In genomic region chr9:102547028-102547354, GRCm38 (mm10) we compare ENCODE assay signal across 29 mouse cellular contexts. TPM values are rescaled to one million over a fixed set of nuclear protein-coding genes. Genes with fewer than 3 reads are reported as not detected.
DNase-seq lines count a peak whose midpoint lies in the region; ATAC-seq and TF ChIP-seq lines count a peak whose summit lies in the region.
"Had no signal": no experiment of that assay in that cellular context is flagged by ENCODE, and none has a peak within 500 bp of the region (broad histone marks: within the 10 kb centered on the region; RNA-seq: fewer than 3 reads in every experiment).

No protein-coding gene starts in this region.

- H3K36me3 ChIP-seq in heart, adult 2 months (ENCODE audit: control insufficient read depth, insufficient read depth, low read length), result no peaks in the 10 kb centered on the region
- H3K36me3 ChIP-seq in midbrain, postnatal 0 days (ENCODE audit: insufficient read depth, low read length), result no peaks in the 10 kb centered on the region
- H3K36me3 ChIP-seq: embryonic facial prominence, embryonic 10.5 days; forebrain, embryonic 10.5 days; heart, embryonic 13.5 days; liver, embryonic 13.5 days had no signal

- 77% methylated on average over 7 of the region's 7 CpGs for WGBS in heart, adult 2 months
- WGBS in midbrain, postnatal 0 days, result 14% methylated on average over 7 of the region's 7 CpGs

- no peaks in the 10 kb centered on the region for H3K79me2 ChIP-seq in heart, adult 2 months (replicated peaks; ENCODE audit: control insufficient read depth, insufficient read depth, low read length)

- no peak for TF ChIP-seq EP300 in heart, adult 2 months (IDR thresholded peaks at IDR 0.05; ENCODE audit: insufficient read depth, low read depth, low read length)

- H3K27me3 ChIP-seq in heart, adult 2 months (ENCODE audit: control insufficient read depth, insufficient read depth, low read length), result no peaks in the 10 kb centered on the region
- no peaks in the 10 kb centered on the region for H3K27me3 ChIP-seq in midbrain, postnatal 0 days (ENCODE audit: insufficient read depth, low read length)

- H3K9ac ChIP-seq in heart, adult 2 months (ENCODE audit: low read depth, low read length), result no peak overlapping the region
- no peak overlapping the region for H3K9ac ChIP-seq in midbrain, postnatal 0 days (replicated peaks; ENCODE audit: low read length, poor library complexity, severe bottlenecking)
- H3K9ac ChIP-seq: heart, embryonic 13.5 days; liver, embryonic 13.5 days had no signal

- no peak for TF ChIP-seq CTCF in heart, adult 2 months (IDR thresholded peaks at IDR 0.05)
- no peak for TF ChIP-seq CTCF in brain, embryonic 14.5 days (IDR thresholded peaks at IDR 0.05; ENCODE audit: borderline replicate concordance, extremely low read depth, insufficient read depth, insufficient read length)
- TF ChIP-seq CTCF in midbrain, postnatal 0 days (IDR thresholded peaks at IDR 0.05), result no peak

- no peak overlapping the region for H3K27ac ChIP-seq in heart, adult 2 months
- H3K27ac ChIP-seq in midbrain, postnatal 0 days (ENCODE audit: low read depth, low read length), result peak overlapping the region; percentile 77
- H3K27ac ChIP-seq: embryonic facial prominence, embryonic 10.5 days; forebrain, embryonic 10.5 days; heart, embryonic 13.5 days; left cerebral cortex, adult 2 months; liver, embryonic 13.5 days; stomach, postnatal 0 days had no signal

- TF ChIP-seq POLR2A in heart, adult 2 months (IDR thresholded peaks at IDR 0.05; ENCODE audit: insufficient read depth, low read depth, low read length), result no peak
- TF ChIP-seq POLR2A in brain, embryonic 14.5 days (IDR thresholded peaks at IDR 0.05; ENCODE audit: borderline replicate concordance, extremely low read depth, insufficient read depth, insufficient read length, poor library complexity, severe bottlenecking), result no peak

- DNase-seq in heart, adult 11 months, result peak; percentile 87
- no peak for DNase-seq in heart, adult 2 months
- peak; percentile 10 for DNase-seq in brain, adult 2 months (ENCODE audit: low read depth, low spot score)
- DNase-seq in brain, embryonic 14.5 days (ENCODE audit: low read depth), result peak; percentile 64
- DNase-seq in midbrain, postnatal 0 days (ENCODE audit: low spot score), result no peak
- no peak for DNase-seq in thymus, postnatal 4 days
- DNase-seq in urinary bladder, adult 18-20 months (ENCODE audit: low spot score in 2 of 2), result no peak
- DNase-seq: adrenal gland, adult 8-10 months; cerebellum, adult 8-10 months; gastrocnemius, postnatal 10 days; heart, adult 18-20 months; heart, postnatal 14 days; kidney, adult 18-20 months; kidney, postnatal 4 days; liver, embryonic 13.5 days; lung, adult 2 months; lung, postnatal 14 days; right cerebral cortex, postnatal 14 days; thymus, adult 2 months had no signal

- no peak overlapping the region for H3K4me3 ChIP-seq in heart, adult 2 months
- no peak overlapping the region for H3K4me3 ChIP-seq in midbrain, postnatal 0 days (ENCODE audit: low read depth, low read length)
- H3K4me3 ChIP-seq: embryonic facial prominence, embryonic 10.5 days; forebrain, embryonic 10.5 days; heart, embryonic 13.5 days; left cerebral cortex, adult 2 months; liver, embryonic 13.5 days had no signal

- H3K4me1 ChIP-seq in heart, adult 2 months (ENCODE audit: control insufficient read depth, insufficient read depth, low read length), result peaks cover 1% of the 10 kb centered on the region; the same call in 1 of the 2 replicates
- H3K4me1 ChIP-seq in midbrain, postnatal 0 days (ENCODE audit: insufficient read depth, low read length), result peaks cover 31% of the 10 kb centered on the region
- H3K4me1 ChIP-seq: liver, embryonic 13.5 days had no signal

- H3K4me2 ChIP-seq in midbrain, postnatal 0 days (ENCODE audit: low read depth, low read length, poor library complexity, severe bottlenecking), result no peak overlapping the region
- H3K4me2 ChIP-seq: heart, embryonic 13.5 days; liver, embryonic 13.5 days had no signal

- intact Hi-C loops in heart, adult 2 months (cut with DNase I), result loop anchor here (5.0 to 10.0 kb wide), 3 partner anchors 55 to 1232 kb away; no protein-coding TSS in a partner anchor

- no peaks in the 10 kb centered on the region for H3K9me3 ChIP-seq in midbrain, postnatal 0 days (ENCODE audit: low read length)
- H3K9me3 ChIP-seq: embryonic facial prominence, embryonic 10.5 days; forebrain, embryonic 10.5 days; heart, embryonic 13.5 days; liver, embryonic 13.5 days had no signal

- ATAC-seq in midbrain, postnatal 0 days (ENCODE audit: low FRiP score), result no peak

RNA-seq across cellular contexts. Expression of gene Ky, which starts 41.4 kb away (rescaled TPM):
- 10 to 100 TPM; 11.4 to 12.1 TPM for total RNA-seq in heart, adult 2 months (2021)
- 8.2 and 15.7 TPM in 2 replicates for polyA plus RNA-seq in heart, adult 2 months (2012; rRNA removed)
- polyA plus RNA-seq in brain, embryonic 14.5 days (2012; rRNA removed), result 0.68 and 1.6 TPM in 2 replicates
- 3.7 and 6.5 TPM in 2 replicates for total RNA-seq in midbrain, postnatal 0 days (2014; rRNA removed)
- 0.99 and 1.7 TPM in 2 replicates for polyA plus RNA-seq in midbrain, postnatal 0 days (2015; fragmentation: Nextera tagmentation; extraction: Ambion mirVana)
- total RNA-seq: megakaryocyte progenitor cell, adult 5-6 weeks; MEL; monocyte, adult 5-6 weeks; neutrophil, adult 5-6 weeks had no signal
- polyA plus RNA-seq: C2C12 had no signal

Comparison
In these comparisons a context has a peak if more than half of its experiments do, and no peak if none do; other contexts are left out.
1. DNase-seq: peak in heart, adult 11 months (single experiment), brain, adult 2 months (single experiment) and brain, embryonic 14.5 days (single experiment); none in heart, adult 2 months (0 of 2), midbrain, postnatal 0 days (single experiment), thymus, postnatal 4 days (single experiment) and urinary bladder, adult 18-20 months (0 of 2).